Mouse (Mus musculus) heart, postnatal 0 days (tissue): Measurements from ENCODE around the gene Tmem81.

Source experiments
- CTCF ChIP-seq: IDR thresholded peaks from 2 replicates; pipeline ENCODE4 v1.5.1; 2016; ENCODE audit warnings: antibody characterized with exemption, control low read depth, low read depth
- EP300 ChIP-seq: IDR thresholded peaks from 2 replicates; pipeline ENCODE4 v1.6.1; 2016; ENCODE audit warnings: antibody characterized with exemption, low read depth

DNA sequence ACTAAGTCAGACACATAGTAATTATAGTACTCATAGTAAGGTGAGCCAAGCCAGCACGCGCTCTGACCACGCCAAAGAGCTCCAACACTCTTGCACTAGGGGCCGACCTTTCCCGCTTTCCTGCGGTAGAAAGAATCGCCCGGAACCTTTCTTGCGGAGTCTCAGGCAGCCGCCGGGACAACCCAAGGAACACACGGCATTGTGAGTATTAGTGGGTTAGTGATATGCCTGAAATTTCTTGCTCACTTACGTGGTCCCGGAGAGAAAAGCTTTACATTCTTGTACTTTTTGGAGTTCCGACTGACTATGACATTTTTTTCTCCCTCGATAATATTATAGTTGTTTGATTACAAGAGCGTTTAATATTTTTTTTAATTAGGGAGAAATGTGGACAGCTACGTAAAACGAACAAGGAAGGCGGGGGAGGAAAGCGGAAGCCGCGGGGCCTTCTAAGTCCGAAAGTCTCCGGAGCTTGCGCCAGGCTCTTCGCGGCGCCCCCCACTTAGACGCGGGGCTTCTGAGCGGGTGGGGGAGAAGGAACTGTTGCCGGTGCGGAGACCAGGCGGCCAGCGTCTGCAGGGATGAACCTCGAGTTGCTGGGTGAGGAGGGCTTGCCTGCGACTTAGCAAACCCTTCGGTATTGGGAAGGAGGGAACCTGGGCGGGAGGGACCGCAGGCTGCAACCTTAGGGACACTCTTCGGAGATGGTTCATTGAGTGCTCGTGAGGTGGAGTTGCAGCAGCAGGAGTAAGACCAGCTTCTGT, 28.9 kb upstream of the Tmem81 start, which contains the start of gene Rbbp5:
- TF ChIP-seq EP300 (peak; percentile 89), CTCF (0 out of 2 replicates have a peak, but pooled peaks have one; percentile 8)
